Mouse (Mus musculus) layer of hippocampus, postnatal 25 days (tissue): ENCODE results near the gene Clta. TPM values are rescaled to one million over a fixed set of nuclear protein-coding genes. Genes with fewer than 3 reads are reported as not detected.

Experiments
- DNase-seq, 2 experiments: peaks; one replicate each; pipeline ENCODE4 v3.0.0; 2022; ENCODE audit warnings: mixed read lengths in 2 of 2, low spot score in 1 of 2; ENCODE audit errors: extremely low spot score in 1 of 2
- total RNA-seq, 2 experiments: library from RNA; stranded (reverse); gene quantifications; 2 replicates each; pipeline ENCODE4 v1.2.3; 2021

The Clta gene
- total RNA-seq, 2 experiments from 2014 or later: 273 to 308 TPM

DNA sequence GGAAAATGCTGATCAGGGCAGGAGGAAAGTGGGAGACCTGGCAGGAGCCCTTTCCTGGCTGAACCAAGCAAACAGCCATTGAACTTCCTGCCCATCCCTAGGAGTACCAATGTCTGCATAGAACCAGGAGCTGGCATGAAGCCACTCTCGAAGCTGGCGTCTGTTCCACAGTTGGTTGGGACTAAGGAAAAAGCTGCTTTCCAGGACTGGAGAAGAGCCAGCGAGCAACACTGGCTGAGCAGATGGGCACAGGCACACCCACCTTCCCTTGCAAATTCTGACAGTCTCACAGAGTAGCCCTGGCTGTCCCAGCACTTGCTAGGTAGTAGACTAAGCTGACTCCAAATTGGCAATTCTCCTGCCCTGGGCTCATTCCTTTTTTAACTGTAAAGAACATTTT, 24.5 kb upstream of the Clta start:
- DNase-seq: peak; percentile 77 to 79

DNA sequence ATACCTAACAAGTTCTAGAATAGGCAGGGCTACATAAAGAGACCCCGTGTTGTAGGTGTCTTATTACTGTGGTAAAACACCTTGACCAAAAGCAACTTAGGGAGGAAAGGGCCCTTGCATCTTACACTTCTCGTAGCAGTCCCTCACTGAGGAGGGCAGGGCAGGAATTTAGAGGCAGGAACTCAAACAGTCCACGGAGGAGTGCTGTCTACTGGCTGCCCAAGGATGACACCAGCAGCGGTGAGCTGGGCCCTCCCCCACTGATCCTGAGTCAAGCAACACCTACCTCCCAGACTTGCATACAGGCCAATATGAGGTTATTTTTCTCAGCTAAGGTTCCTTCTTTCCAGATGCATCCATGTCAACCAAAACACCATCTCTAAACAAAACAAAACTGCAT, 24.0 kb upstream of the Clta start:
- DNase-seq: no peak

DNA sequence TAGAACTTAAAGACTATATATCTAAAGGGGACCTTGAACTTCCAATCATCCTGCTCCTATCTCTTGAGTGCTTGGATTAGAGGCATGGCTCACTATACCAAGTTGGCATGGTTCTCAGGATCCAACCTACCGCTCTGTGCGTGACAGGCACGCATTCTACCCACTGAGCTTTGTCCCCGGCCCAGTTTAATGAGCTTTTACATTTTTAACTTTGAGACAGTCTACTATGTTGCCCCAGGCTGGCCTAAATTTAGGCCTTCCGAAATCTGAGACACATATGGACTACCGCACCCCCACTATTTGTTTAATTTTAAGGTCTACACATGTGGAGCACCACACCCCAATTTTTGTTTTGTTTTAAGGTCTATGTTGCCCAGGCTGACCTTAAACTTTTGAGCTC, 23.4 kb upstream of the Clta start:
- DNase-seq: no peak

DNA sequence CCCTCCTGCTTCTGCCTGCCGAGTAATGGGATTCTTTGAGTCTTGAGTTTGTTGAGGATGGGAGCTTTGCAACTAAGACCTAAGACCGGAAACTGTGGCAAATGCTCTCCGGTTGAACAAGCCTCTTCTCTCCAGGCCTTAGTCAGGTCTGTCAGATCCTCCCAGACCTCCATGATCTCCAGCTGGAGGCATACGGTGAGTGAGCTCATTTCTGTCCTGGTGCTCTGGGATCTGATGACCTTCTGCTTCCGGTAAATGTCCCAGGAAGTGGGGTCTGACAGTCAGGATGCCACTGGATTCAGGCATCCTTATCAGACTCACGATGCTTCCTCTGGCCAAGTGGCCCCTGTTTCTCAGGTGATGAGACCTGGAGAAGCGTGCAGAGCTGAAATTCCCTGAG, 23.0 kb upstream of the Clta start:
- no peak for DNase-seq

DNA sequence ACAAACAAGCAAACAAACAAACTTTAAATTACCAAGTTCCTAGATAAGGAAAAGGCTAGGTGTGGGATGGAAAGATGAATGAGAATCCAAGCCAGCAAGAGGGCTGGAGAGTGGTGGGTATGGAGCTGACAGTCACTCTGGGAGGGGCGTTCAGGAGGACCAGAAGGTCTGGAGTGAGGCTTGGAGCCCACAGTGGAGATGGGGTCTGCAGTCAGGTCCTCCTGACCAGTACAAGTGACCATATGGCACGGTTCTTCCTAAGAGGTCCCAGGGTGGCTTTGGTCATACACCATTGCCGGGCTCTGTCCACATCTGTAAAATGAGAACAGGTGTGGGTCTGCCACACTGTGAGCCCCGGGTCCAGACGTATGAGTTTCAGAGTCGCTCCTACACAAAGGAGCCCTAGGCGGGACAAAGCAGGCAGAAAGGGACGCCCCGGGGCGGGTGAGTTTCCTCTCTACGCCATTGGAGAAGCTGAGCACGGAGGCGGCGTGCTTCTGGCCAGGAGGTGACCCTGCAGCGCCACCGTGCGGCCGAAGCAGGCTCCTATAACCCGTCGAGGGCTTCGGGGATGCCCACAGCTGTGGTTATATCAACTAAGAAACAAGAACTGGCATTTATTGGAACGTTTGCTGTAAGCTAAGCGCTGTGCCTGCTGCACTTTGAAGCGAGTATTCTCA, 22.1 kb upstream of the Clta start:
- DNase-seq: peak; percentile 89 to 98

DNA sequence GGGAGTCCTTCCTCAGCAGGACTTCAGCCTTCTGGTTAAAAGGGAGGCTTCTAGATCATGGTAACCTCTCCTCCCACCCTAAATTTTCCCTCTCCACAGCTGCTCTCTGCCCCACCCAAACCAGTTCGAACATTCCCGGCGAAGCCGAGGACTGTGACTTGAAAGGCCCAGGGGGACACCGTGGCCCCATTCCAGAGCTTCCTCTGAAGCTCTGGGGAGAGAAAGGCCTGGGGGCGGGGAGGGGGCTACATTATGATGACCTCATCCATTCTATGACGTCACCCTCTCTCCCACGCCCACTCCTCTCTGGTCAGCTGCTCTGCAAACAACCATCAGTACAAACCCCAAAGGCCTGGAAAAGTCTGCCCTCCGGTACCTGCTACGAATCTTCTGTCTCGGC, 21.1 kb upstream of the Clta start, which contains the start of gene Ccin:
TSS of gene Ccin (plus strand) at position 303 of the 400 bp plus-strand sequence.
- no peak for DNase-seq

DNA sequence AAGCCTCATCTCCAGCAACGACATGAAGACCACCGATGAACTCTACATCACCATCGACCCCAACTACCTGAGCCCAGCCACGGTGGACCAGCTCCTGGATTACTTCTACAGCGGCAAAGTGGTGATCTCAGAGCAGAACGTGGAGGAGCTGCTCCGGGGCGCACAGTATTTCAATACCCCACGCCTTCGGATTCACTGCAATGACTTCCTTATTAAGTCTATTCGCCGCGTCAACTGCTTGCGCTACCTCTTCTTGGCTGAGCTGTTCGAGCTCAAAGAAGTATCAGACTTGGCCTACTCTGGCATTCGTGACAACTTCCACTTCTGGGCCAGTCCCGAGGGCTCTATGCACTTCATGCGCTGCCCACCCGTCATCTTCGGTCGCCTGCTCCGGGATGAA, 20.5 kb upstream of the Clta start:
- no peak for DNase-seq

DNA sequence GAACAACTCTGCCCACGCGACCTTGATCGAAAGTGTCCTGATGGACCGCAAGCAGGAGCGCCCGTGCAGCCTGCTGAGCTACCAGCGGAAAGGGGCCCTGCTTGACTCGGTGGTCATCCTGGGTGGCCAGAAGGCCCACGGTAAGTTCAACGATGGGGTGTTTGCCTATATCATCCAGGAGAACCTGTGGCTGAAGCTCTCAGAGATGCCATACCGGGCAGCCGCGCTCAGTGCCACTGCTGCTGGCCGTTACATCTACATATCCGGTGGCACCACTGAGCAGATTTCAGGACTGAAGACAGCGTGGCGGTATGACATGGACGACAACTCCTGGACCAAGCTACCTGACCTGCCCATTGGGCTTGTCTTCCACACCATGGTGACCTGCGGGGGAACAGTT, 19.9 kb upstream of the Clta start:
- DNase-seq: no peak

DNA sequence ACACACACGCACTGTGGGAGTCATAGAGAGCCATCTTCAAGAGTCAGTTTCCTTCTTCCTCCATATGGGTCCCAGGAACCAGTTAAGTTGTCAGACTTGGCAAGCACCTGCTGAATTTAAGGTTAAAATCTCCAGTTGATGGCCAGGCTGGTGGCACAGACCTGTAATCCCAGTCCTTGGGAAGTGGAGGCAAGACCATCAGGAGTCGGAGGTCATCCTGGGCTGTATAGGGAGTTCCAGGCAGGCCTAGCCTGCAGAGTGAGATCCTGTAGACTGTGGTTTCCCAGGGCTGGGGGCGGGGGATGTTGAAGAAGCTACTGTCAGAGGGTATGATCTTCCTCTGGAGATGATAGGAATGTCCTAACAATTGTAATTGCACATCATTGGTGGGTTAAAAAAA, 15.3 kb upstream of the Clta start:
- DNase-seq: no peak

DNA sequence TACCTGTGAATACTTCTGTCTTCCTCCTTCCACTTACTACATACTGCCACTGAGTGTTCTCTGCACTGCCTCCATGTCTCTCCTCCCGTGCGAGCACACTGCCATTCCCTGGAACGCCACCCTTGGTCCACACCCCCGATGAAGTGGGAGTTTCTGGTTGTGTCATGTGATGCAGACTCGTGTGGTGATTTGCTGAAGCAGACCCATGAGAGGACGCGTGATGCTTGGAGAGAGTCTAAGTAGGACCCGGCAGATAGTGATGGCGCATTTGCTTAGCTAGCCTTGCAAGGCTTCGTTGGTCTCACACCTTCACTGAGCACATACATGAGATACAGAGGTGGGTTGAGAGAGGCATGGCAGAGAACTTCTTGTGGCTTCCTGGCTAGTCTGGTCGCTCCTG, 11.2 kb upstream of the Clta start:
- no peak for DNase-seq

DNA sequence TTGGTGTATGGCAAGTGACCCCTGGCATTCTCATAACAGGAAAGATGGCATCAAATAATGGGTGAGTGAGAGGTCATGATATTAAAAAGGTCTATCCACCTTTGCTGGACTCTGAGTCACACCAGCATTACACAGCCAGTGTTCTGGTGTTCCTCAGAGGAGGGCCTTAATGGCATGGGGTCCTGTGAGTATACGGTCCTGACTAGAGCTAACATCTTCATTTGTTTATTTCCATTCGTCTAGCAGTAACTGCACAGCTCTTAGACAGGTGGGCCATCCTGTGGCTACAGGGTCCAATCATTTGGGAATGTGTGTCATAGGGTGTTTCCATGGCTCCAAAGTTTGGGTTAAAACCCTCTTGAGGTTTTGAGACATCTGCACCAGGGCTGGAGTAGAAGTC, 9.9 kb upstream of the Clta start:
- DNase-seq: no peak

DNA sequence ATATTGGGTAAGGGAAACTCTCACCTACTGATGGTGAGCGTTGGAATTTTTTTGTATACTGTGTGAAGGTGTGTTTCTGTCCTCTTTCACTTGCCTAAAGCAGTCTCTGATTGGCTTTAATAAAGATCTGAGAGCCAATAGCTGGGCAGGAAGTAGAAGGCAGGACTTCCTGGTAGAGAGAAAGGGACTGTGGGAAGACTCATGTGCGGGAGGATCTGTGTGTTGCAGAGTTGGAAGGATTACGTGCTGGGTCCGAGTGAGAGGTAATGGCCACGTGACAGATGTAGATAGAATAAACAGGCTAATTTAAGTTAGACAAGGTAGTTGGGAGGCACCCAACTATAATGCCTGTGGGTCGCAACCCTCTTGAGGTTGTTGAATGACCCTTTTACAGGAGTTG, 630 bp upstream of the Clta start:
- DNase-seq: no peak

DNA sequence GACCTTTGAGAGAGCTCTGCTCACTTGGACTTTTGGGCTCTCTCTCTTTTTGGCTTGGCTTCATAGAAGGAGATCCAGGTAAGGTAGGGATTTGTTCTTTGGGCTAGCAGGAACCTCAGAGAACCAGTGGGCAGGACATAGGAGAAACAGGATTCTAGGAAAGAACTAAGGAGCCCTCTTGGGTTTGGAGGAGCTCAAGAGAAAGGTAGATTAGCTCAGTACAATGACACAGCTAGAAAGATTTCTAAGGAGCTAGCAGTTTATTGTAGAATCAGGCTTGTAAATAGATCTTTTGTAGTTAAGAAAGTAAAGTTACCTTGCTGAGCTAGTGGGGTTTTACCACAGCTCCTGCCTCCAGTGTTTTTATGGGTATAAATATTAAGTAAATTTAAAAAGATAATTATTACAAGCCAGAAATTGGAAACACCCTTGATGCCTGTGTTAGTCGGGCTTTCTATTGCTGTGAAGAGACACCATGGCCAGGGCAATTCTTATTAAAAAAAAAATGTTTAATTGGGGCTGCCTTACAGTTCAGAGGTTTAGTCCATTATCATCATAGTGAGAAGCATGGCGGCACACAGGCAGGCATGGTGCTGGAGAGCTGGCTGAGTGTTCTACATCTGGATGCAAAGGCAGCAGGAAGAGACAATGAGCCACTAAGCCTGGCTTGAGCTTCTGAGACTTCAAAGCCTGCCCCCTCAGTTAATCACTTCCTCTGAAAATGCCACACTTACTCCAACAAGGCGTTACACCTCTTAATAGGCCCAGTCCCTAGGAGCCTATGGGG, 564 bp downstream of the Clta start:
- DNase-seq: no peak

DNA sequence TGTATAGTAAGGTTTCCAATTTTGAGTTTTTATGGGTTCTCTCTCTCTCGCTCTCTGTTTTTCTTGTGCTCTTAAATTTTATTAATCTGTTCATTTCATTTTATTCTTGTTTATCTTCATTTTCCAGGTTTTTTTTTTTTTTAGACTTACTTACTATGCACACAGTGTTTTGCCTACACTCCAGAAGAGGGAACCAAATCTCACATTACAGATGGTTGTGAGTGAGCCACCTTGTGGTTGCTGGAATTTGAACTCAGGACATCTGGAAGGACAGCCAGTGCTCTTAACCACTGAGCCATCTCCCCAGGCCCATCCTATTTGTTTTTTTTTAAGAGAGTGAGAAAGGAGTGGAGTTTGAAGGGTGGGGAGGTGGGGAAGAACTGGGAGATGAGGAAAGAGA, 5.9 kb downstream of the Clta start:
- no peak for DNase-seq

DNA sequence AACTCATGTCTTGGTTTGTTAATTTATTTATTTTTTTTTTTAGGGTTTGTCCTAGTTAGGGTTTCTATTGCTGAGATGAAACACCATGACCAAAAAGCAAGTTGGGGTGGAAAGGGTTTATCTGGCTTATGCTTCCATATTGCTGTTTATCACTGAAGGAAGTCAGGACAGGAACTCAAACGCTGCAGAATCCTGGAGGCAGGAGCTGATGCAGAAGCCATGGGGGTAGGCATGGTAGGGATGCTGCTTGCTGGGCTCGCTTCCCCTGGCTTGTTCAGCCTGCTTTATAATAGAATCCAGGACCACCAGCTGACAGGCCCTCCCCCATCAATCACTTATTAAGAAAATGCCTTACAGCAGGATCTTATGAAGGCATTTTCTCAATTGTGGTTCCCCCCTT, 6.6 kb downstream of the Clta start:
- no peak for DNase-seq

DNA sequence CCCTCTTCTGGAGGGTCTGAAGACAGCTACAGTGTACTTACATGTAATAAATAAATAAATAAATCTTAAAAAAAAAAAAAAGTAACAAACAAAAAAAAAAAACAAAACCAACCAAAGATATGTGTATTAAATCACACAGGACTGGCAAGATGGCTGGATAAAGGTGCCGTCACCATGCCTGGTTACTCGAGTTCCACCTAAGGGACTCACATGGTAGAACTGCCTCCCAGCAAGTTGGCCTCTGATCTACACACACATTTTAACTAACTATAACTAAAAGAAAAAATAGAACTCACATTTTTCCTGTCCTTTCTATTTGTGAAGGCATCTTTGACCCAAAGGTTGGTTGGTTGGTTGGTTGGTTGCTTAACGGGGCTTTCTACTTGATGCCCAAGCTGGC, 7.5 kb downstream of the Clta start:
- no peak for DNase-seq

DNA sequence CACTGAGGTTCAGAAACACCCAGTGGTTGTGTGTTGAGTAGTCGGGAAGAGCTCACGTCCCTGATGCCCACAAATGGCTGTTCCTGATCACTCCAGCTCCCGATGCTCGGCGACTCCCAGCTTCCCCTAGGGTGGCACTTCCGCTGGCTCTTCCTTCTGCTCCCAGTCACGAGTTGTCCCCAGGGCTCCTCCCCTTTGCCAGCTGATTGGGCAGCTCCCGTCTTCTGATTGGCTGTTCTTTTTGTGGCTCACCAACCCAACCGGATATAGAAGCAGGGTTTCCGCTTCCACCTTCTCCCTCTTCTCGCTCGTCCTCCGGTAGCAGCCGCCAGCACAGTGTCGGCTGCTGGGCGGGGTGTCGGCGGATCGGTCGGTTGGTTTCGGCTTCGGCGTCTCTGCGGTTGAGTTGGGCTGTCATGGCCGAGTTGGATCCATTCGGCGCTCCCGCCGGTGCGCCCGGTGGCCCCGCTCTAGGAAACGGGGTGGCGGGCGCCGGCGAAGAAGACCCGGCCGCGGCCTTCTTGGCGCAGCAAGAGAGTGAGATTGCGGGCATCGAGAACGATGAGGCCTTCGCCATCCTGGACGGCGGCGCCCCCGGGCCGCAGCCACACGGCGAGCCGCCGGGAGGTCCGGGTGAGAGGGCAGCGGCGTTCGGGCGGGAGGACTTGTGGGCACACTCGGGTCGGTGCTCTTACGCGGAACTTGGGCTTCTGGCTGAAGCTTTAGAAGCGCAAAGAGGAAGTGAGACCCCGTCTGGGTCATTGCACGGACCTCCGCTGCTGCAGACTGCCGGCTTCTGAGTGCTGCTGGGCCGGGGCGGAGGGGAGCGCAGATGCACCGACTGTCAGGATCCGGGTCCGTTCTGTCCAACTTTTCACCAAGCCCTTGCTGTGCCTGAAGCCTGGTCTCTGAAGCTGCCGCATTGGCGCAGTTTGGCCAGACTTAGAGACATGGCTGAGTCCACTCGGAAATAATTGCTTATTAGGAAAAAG, 8.4 kb downstream of the Clta start:
- DNase-seq: peak; percentile 71 to 76

DNA sequence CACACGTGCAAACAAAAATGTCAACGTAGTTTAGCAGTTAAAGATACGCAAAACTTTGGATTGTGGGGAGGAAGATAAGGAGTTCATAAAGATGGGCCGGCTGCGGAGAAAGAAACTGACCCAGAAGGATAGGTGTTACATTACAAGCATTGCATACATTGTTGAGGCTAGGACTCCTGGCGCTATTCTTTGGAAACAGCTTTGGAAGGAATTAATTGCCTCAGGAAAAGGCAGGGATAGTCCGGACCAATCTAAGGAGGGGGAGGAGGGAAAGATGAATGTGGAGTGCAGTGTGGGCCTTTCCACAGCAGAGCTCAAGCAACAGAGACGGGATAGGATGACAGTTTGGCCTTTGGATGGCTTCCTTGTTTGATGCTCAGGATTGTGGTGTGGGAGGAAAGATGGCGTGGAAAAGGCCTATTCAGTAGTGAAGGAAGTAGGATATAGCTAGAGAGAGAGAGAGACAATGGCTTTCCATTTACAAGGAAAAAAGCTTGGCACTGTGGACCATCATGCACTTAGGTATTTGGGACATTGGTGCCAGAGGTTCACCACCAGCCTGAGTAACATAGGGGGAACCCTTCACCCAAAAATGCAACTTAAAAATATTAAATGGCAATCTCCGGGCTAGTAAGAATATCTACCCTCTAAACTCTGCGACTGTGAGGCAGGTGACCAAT, 9.3 kb downstream of the Clta start:
- no peak for DNase-seq

DNA sequence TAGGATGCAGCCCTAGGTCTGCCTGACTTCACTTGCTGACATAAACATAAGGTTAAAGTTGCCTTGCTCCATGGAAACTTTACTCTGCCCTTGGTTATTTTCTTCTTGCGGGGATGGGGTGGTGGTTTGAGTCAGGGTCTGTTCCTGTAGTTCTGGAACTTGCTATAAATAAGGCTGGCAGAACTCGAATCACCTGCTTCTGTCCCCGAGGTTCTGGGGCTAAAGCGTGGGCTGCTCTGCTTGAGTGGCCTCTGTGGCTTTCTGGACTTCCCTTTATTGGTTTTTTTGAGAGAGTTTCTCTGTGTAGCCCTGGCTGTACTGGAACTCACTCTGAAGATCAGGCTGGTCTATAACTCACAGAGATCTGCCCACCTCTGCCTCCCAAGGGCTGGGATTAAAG, 11.8 kb downstream of the Clta start:
- no peak for DNase-seq

DNA sequence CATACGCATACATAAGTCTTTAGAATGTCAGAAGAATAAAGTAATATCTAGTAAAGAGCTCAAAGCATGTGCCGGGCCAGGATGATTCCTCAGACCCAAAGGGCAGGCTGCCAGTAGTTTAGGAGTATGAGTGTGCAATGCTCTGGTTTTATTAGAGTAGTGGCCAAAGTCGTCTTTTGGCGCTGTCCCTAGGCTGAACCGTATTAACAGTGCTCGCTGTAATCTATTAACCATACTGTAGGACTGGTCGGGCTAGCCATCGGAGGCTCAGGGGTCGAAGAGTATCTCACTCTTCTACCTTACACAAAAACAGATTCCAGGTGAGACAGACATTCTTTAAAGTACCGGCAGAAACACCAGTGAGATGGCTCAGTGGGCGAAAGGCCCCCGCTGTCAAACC, 12.5 kb downstream of the Clta start:
- DNase-seq: no peak
